Mouse (Mus musculus) liver, postnatal 0 days (tissue): ENCODE data around the gene Mag.

Experiments used
- CTCF ChIP-seq: sonication (generic); IDR thresholded peaks from 2 replicates; pipeline ENCODE4 v1.5.1; 2016; ENCODE audit warnings: antibody characterized with exemption, low read depth
- EP300 ChIP-seq: IDR thresholded peaks from 2 replicates; pipeline ENCODE4 v1.6.1; 2016; ENCODE audit warnings: antibody characterized with exemption, low read depth, mild to moderate bottlenecking

DNA sequence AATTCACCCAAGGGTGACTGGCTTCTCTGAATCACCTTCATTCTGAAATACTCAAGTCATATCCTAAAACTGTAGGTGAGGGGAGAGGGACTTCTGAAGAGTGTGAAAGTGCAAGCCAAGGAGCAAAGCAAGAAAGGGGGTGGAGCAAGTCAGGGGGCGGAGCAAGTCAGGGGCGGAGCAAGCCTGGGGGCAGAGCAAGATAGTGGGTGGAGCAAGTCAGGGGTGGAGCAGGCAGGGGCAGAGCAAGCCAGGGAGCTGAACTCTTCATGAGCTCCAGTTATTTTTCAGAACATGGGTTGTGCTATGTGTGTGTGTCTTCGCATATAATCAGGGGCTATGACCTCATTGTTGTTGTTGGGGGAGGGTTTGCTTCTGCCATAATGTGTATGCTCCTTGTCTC, 5.5 kb upstream of the Mag start:
- TF ChIP-seq CTCF = no peak
- no peak for TF ChIP-seq EP300
